44 mouse cellular contexts compared by ENCODE assay signal in the genomic region with DNA sequence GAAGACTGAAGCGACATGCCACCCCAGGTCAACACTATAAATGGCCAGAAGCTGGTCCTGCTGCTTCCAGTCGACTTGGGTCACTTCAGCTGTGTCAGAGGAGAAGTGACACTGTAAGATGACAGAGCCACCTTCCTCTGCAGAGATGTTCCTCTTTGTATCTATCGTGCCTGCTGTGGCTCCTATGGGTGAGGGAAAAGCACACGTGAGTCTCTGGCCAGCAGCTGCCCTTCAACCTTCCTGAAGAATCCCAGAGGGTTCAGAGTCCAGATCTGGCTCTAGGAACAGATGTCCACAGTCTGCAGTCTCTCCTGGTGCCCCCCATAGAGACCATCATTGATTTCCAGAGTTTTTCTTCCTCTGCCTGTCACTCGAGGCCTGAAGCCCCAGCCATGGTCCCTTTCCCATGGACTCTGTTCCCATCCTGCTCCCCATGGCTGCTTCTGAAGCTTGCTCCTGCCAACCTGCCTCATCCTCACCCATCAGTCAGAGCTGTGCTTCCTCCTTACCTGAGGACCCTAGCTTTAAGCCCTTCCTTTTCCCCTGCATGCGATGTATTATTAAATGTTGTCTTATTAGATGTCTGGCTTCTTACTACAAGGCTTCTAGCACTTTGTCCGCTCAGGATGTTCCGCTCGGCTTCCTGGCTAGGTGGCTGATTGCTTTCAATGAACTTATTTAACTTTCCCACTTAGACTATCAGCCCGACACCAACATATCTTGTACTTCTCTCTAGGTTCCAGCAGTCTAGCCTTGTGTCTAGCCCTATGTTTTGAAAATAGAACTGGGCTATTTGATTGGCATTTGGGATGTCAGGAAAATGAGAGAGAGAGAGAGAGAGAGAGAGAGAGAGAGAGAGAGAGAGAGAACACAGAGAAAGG. TPM values are rescaled to one million over a fixed set of nuclear protein-coding genes. Genes with fewer than 3 reads are reported as not detected.
"Had no signal": no experiment of that assay in that cellular context is flagged by ENCODE, and none has a peak within 500 bp of the region (broad histone marks: within the 10 kb centered on the region; RNA-seq: fewer than 3 reads in every experiment).

No protein-coding gene starts in this region.

- H3K4me1 ChIP-seq: limb, embryonic 10.5 days; limb, embryonic 12.5 days; limb, embryonic 13.5 days; limb, embryonic 15.5 days; liver, embryonic 12.5 days; liver, embryonic 13.5 days; liver, embryonic 15.5 days; lung, embryonic 15.5 days; megakaryocyte, embryonic 14.5 days; midbrain, embryonic 13.5 days; midbrain, embryonic 15.5 days had no signal

- H3K4me3 ChIP-seq: limb, embryonic 10.5 days; limb, embryonic 12.5 days; limb, embryonic 13.5 days; limb, embryonic 15.5 days; liver, embryonic 12.5 days; liver, embryonic 13.5 days; liver, embryonic 15.5 days; lung, embryonic 15.5 days; megakaryocyte, embryonic 14.5 days; midbrain, embryonic 10.5 days; midbrain, embryonic 12.5 days; midbrain, embryonic 13.5 days; midbrain, embryonic 15.5 days; myocyte had no signal

- H3K36me3 ChIP-seq: limb, embryonic 10.5 days; limb, embryonic 12.5 days; limb, embryonic 13.5 days; limb, embryonic 15.5 days; liver, embryonic 12.5 days; liver, embryonic 13.5 days; liver, embryonic 15.5 days; lung, embryonic 15.5 days; midbrain, embryonic 10.5 days; midbrain, embryonic 12.5 days; midbrain, embryonic 13.5 days; midbrain, embryonic 15.5 days had no signal

- H3K9me3 ChIP-seq: limb, embryonic 10.5 days; limb, embryonic 12.5 days; limb, embryonic 13.5 days; limb, embryonic 15.5 days; liver, embryonic 12.5 days; liver, embryonic 13.5 days; liver, embryonic 15.5 days; lung, embryonic 15.5 days; megakaryocyte, embryonic 14.5 days; midbrain, embryonic 10.5 days; midbrain, embryonic 12.5 days; midbrain, embryonic 13.5 days; midbrain, embryonic 15.5 days had no signal

- DNase-seq: left cerebral cortex, postnatal 4 days; liver; liver, embryonic 13.5 days; liver, postnatal 0 days; lung, adult 18-20 months; lung, adult 2 months; lung, embryonic 14.5 days; lung, postnatal 10 days; lung, postnatal 14 days; lung, postnatal 36 days; lung, postnatal 4 days; midbrain, embryonic 14.5 days had no signal

- H3K27ac ChIP-seq: limb, embryonic 10.5 days; limb, embryonic 12.5 days; limb, embryonic 13.5 days; limb, embryonic 15.5 days; liver, embryonic 12.5 days; liver, embryonic 13.5 days; liver, embryonic 14.5 days; liver, embryonic 15.5 days; lung, embryonic 15.5 days; macrophage; midbrain, embryonic 10.5 days; midbrain, embryonic 12.5 days; midbrain, embryonic 13.5 days; midbrain, embryonic 15.5 days had no signal

- H3K27me3 ChIP-seq: limb, embryonic 15.5 days; liver, embryonic 12.5 days; liver, embryonic 13.5 days; liver, embryonic 15.5 days; lung, embryonic 15.5 days; megakaryocyte, embryonic 14.5 days; midbrain, embryonic 12.5 days; midbrain, embryonic 13.5 days; midbrain, embryonic 15.5 days had no signal

- H3K9ac ChIP-seq: limb, embryonic 12.5 days; limb, embryonic 13.5 days; limb, embryonic 15.5 days; liver, embryonic 12.5 days; liver, embryonic 13.5 days; liver, embryonic 14.5 days; liver, embryonic 15.5 days; liver, postnatal 0 days; lung, embryonic 14.5 days; lung, embryonic 15.5 days; midbrain, embryonic 12.5 days; midbrain, embryonic 13.5 days; midbrain, embryonic 15.5 days had no signal

- H3K4me2 ChIP-seq: limb, embryonic 12.5 days; limb, embryonic 13.5 days; limb, embryonic 15.5 days; liver, embryonic 11.5 days; liver, embryonic 12.5 days; liver, embryonic 13.5 days; liver, embryonic 15.5 days; lung, embryonic 14.5 days; lung, embryonic 15.5 days; midbrain, embryonic 11.5 days; midbrain, embryonic 12.5 days; midbrain, embryonic 13.5 days; midbrain, embryonic 15.5 days had no signal

RNA-seq across cellular contexts. Expression of a gene that starts 1.6 kb away (rescaled TPM):
- total RNA-seq: left cerebral cortex, postnatal 10 days; left cerebral cortex, postnatal 14 days; left cerebral cortex, postnatal 25 days; left cerebral cortex, postnatal 36 days; left cerebral cortex, postnatal 4 days; liver, adult 2 months; megakaryocyte progenitor cell, adult 5-6 weeks; megakaryocyte-erythroid progenitor cell, adult 5-6 weeks; midbrain, postnatal 0 days had no signal
- polyA plus RNA-seq: limb, embryonic 10.5 days; limb, embryonic 11.5 days; limb, embryonic 12.5 days; limb, embryonic 13.5 days; limb, embryonic 14.5 days; limb, embryonic 15.5 days; liver, embryonic 11.5 days; liver, embryonic 12.5 days; liver, embryonic 13.5 days; liver, embryonic 14.5 days; liver, embryonic 15.5 days; liver, embryonic 16.5 days; lung, embryonic 14.5 days; lung, embryonic 16.5 days; lung, postnatal 0 days; macrophage; midbrain, embryonic 10.5 days; midbrain, embryonic 11.5 days; midbrain, embryonic 13.5 days; midbrain, embryonic 14.5 days; midbrain, embryonic 15.5 days; midbrain, embryonic 16.5 days; neural tube, embryonic 11.5 days had no signal
